Mouse (Mus musculus): ENCODE results near the gene Cfap73. TPM values are rescaled to one million over a fixed set of nuclear protein-coding genes. Genes with fewer than 3 reads are reported as not detected.
A peak's percentile ranks its signal among the peaks of the same experiment; 100 is the strongest.

Gene Cfap73
- polyA plus RNA-seq, 1 experiment = 0.15 TPM

DNA sequence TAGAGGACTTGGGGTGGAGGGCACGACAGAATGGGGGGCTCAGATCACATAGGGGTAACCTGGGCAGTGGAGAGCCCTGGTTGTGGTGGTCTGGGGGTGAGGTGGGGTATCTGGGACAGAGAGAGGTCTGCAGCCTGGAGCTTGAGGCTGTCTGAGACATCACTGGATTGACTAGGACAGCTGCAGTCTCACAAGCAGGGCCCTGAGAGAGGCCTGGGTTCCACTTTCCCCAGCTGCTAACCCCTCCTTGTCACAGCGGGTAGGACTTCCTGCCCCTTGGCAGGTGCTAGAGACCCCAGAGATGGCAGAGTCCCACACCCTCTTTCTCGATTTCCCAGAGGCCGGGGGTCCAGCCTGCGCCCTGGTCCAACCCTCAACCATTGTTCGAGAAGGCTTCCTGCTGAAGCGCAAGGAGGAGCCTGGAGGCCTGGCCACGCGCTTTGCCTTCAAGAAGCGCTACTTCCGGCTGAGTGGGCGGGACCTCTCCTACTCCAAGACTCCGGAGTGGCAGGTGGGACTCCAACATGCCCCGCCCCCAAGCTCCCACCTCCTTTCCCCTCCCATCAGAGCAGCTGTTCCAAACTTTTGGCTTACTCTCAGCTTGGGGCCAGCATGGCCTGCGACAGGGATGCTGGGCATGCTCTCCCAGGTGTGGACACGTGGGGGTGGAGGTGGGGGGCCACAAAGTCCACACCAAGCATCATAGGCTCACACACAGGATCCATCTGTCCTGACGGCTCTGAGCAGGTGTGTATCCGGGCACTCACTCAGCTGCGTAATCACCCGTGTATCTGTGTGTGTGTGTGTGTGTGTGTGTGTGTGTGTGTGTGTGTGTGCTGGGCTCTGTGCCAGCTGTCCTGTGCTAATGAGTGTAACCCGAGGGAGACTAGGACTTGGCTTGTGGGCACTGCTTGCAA is 40.5 kb upstream of the Cfap73 start:
- no peak for TF ChIP-seq POLR2A (IDR thresholded peaks at IDR 0.05; ENCODE audit: control insufficient read depth, extremely low read depth, insufficient read depth, low read length, poor library complexity)
- no peak for TF ChIP-seq CTCF (IDR thresholded peaks at IDR 0.05; ENCODE audit: borderline replicate concordance, control insufficient read depth, extremely low read depth, insufficient read depth, low read length, poor library complexity)
- H3K27me3 ChIP-seq (ENCODE audit: control insufficient read depth, insufficient read depth, low read length) = no peaks in the 10 kb centered on the region
- 48% methylated on average over 21 of the region's 21 CpGs for WGBS
- no peaks in the 10 kb centered on the region for H3K36me3 ChIP-seq (ENCODE audit: control insufficient read depth, insufficient read depth, low read length)
- peak; percentile 51 for DNase-seq
- peaks cover 13% of the 10 kb centered on the region for H3K4me1 ChIP-seq (replicated peaks; ENCODE audit: control insufficient read depth, insufficient read depth, low read length)
- H3K4me3 ChIP-seq (ENCODE audit: control insufficient read depth, insufficient read depth, low read length) = no peak overlapping the region
- no peak overlapping the region; the same call in 1 of the 2 replicates for H3K27ac ChIP-seq (ENCODE audit: control insufficient read depth, insufficient read depth, low read length)

DNA sequence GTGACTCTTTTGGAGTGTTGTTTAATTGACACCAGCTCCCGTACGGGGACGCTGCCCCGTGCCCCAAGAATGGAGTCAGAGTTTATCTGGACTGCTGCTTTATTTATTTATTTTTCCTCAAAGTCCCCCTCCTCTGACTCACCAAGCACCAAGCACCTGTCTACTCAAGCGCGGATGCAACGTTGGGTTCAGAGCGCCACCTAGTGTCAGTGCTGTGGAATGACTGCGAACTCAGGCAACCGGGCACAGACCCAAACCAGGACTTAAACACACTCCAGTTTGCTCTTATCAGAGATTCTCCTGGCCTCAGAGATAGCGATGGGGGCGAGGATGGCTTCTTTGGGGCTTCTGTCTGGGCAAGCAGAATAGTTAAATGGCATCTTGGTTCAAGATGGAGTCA is 39.6 kb upstream of the Cfap73 start:
- no peak for TF ChIP-seq POLR2A (IDR thresholded peaks at IDR 0.05; ENCODE audit: control insufficient read depth, extremely low read depth, insufficient read depth, low read length, poor library complexity)
- peak; percentile 96 for TF ChIP-seq CTCF (IDR thresholded peaks at IDR 0.05; ENCODE audit: borderline replicate concordance, control insufficient read depth, extremely low read depth, insufficient read depth, low read length, poor library complexity)
- Histone ChIP-seq H3K27ac (ENCODE audit: control insufficient read depth, insufficient read depth, low read length) (no peak overlapping the region; the same call in 1 of the 2 replicates), H3K27me3 (ENCODE audit: control insufficient read depth, insufficient read depth, low read length) (no peaks in the 10 kb centered on the region), H3K4me1 (replicated peaks; ENCODE audit: control insufficient read depth, insufficient read depth, low read length) (peaks cover 13% of the 10 kb centered on the region), H3K36me3 (ENCODE audit: control insufficient read depth, insufficient read depth, low read length) (no peaks in the 10 kb centered on the region), H3K4me3 (ENCODE audit: control insufficient read depth, insufficient read depth, low read length) (no peak overlapping the region)
- DNase-seq = peak; percentile 82
- 17% methylated on average over 12 of the region's 12 CpGs for WGBS

GRCm38 (mm10) chr5:120671865-120672264 is 37.8 kb upstream of the Cfap73 start:
- Histone ChIP-seq H3K27ac (ENCODE audit: control insufficient read depth, insufficient read depth, low read length) (no peak overlapping the region), H3K27me3 (ENCODE audit: control insufficient read depth, insufficient read depth, low read length) (no peaks in the 10 kb centered on the region), H3K4me3 (ENCODE audit: control insufficient read depth, insufficient read depth, low read length) (no peak overlapping the region), H3K4me1 (replicated peaks; ENCODE audit: control insufficient read depth, insufficient read depth, low read length) (peaks cover 13% of the 10 kb centered on the region), H3K36me3 (ENCODE audit: control insufficient read depth, insufficient read depth, low read length) (no peaks in the 10 kb centered on the region)
- DNase-seq = no peak
- TF ChIP-seq CTCF (IDR thresholded peaks at IDR 0.05; ENCODE audit: borderline replicate concordance, control insufficient read depth, extremely low read depth, insufficient read depth, low read length, poor library complexity) (no peak), POLR2A (IDR thresholded peaks at IDR 0.05; ENCODE audit: control insufficient read depth, extremely low read depth, insufficient read depth, low read length, poor library complexity) (no peak)
- 97% methylated on average over 3 of the region's 3 CpGs for WGBS

GRCm38 (mm10) chr5:120670132-120670531 is 36.1 kb upstream of the Cfap73 start:
- Histone ChIP-seq H3K4me3 (ENCODE audit: control insufficient read depth, insufficient read depth, low read length) (no peak overlapping the region), H3K27ac (ENCODE audit: control insufficient read depth, insufficient read depth, low read length) (no peak overlapping the region), H3K4me1 (replicated peaks; ENCODE audit: control insufficient read depth, insufficient read depth, low read length) (peaks cover 13% of the 10 kb centered on the region), H3K27me3 (ENCODE audit: control insufficient read depth, insufficient read depth, low read length) (no peaks in the 10 kb centered on the region), H3K36me3 (ENCODE audit: control insufficient read depth, insufficient read depth, low read length) (no peaks in the 10 kb centered on the region)
- WGBS = 75% methylated on average over 7 of the region's 7 CpGs
- no peak for TF ChIP-seq POLR2A (IDR thresholded peaks at IDR 0.05; ENCODE audit: control insufficient read depth, extremely low read depth, insufficient read depth, low read length, poor library complexity)
- no peak for TF ChIP-seq CTCF (IDR thresholded peaks at IDR 0.05; ENCODE audit: borderline replicate concordance, control insufficient read depth, extremely low read depth, insufficient read depth, low read length, poor library complexity)
- no peak for DNase-seq

DNA sequence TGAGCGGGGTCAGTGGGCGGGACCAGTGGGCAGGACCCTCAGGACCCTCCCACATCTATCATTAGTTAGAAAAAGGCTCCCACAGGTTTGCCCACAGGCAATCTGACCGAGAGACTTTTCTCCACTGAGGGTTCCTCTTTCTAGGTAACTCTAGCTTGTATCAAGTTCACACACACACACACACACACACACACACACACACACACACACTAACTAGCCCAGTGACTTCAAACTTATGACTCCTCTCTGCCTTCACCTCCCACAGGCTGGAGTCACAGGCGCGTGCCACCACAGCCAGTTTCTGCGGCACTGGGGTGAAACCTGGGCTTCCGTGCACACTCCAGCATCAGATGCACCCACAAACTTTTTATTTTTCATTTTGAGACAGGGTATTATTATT is 34.7 kb upstream of the Cfap73 start:
- no peak for TF ChIP-seq POLR2A (IDR thresholded peaks at IDR 0.05; ENCODE audit: control insufficient read depth, extremely low read depth, insufficient read depth, low read length, poor library complexity)
- TF ChIP-seq CTCF (IDR thresholded peaks at IDR 0.05; ENCODE audit: borderline replicate concordance, control insufficient read depth, extremely low read depth, insufficient read depth, low read length, poor library complexity) = no peak
- H3K36me3 ChIP-seq (ENCODE audit: control insufficient read depth, insufficient read depth, low read length) = no peaks in the 10 kb centered on the region
- no peak overlapping the region for H3K4me3 ChIP-seq (ENCODE audit: control insufficient read depth, insufficient read depth, low read length)
- DNase-seq = no peak
- WGBS = 78% methylated on average over 7 of the region's 7 CpGs
- H3K27ac ChIP-seq (ENCODE audit: control insufficient read depth, insufficient read depth, low read length) = no peak overlapping the region
- H3K27me3 ChIP-seq (ENCODE audit: control insufficient read depth, insufficient read depth, low read length) = no peaks in the 10 kb centered on the region
- 0 out of 2 replicates have a peak, but pooled peaks cover under 1% of the 10 kb centered on the region for H3K4me1 ChIP-seq (replicated peaks; ENCODE audit: control insufficient read depth, insufficient read depth, low read length)

GRCm38 (mm10) chr5:120664888-120665287 is 30.9 kb upstream of the Cfap73 start:
- 78% methylated on average over 2 of the region's 2 CpGs for WGBS
- Histone ChIP-seq H3K4me3 (ENCODE audit: control insufficient read depth, insufficient read depth, low read length) (no peak overlapping the region), H3K27me3 (ENCODE audit: control insufficient read depth, insufficient read depth, low read length) (no peaks in the 10 kb centered on the region), H3K36me3 (ENCODE audit: control insufficient read depth, insufficient read depth, low read length) (no peaks in the 10 kb centered on the region), H3K27ac (ENCODE audit: control insufficient read depth, insufficient read depth, low read length) (no peak overlapping the region), H3K4me1 (replicated peaks; ENCODE audit: control insufficient read depth, insufficient read depth, low read length) (0 out of 2 replicates have a peak, but pooled peaks cover 5% of the 10 kb centered on the region)
- TF ChIP-seq POLR2A (IDR thresholded peaks at IDR 0.05; ENCODE audit: control insufficient read depth, extremely low read depth, insufficient read depth, low read length, poor library complexity) (no peak), CTCF (IDR thresholded peaks at IDR 0.05; ENCODE audit: borderline replicate concordance, control insufficient read depth, extremely low read depth, insufficient read depth, low read length, poor library complexity) (no peak)
- DNase-seq = no peak
